Mouse (Mus musculus): ENCODE data around the gene Fen1. TPM values are rescaled to one million over a fixed set of nuclear protein-coding genes. Genes with fewer than 3 reads are reported as not detected.

Fen1 gene
- polyA plus RNA-seq (2015; fragmentation: Nextera tagmentation; extraction: Ambion mirVana), result 25.5 and 27.8 TPM in 2 replicates

GRCm38 (mm10) chr19:10203848-10204615, at the start of gene Fen1, which contains the start of gene Tmem258:
TSS of gene Fen1 (minus strand) at chr19:10204169.
TSS of gene Tmem258 (plus strand) at chr19:10204014.
- WGBS, result under 1% methylated on average over 40 of the region's 40 CpGs
- H3K4me1 ChIP-seq, result peaks cover 19% of the 10 kb centered on the region
- H3K4me2 ChIP-seq, result peak within 1 kb of the TSS; percentile 69
- peak within 1 kb of the TSS; percentile 80 for H3K9ac ChIP-seq
- peaks cover 28% of the 10 kb centered on the region; the same call in 1 of the 2 replicates for H3K36me3 ChIP-seq (replicated peaks)
- H3K4me3 ChIP-seq, result peak within 1 kb of the TSS; percentile 71
- no peaks in the 10 kb centered on the region for H3K9me3 ChIP-seq
- no peaks in the 10 kb centered on the region for H3K27me3 ChIP-seq (replicated peaks)
- ATAC-seq (replicated peaks), result peak; percentile 95
- peak within 1 kb of the TSS; percentile 88 for H3K27ac ChIP-seq

- H3K27me3 ChIP-seq (replicated peaks), result no peaks in the 10 kb centered on the region
- 0 out of 2 replicates have a peak, but pooled peaks cover 8% of the 10 kb centered on the region for H3K36me3 ChIP-seq (replicated peaks)
- H3K9ac ChIP-seq, result no peak overlapping the region
- no peak overlapping the region for H3K4me3 ChIP-seq
- no peaks in the 10 kb centered on the region for H3K9me3 ChIP-seq
- H3K4me2 ChIP-seq, result no peak overlapping the region
- H3K4me1 ChIP-seq, result no peaks in the 10 kb centered on the region
- H3K27ac ChIP-seq, result no peak overlapping the region
- 54% methylated on average over 20 of the region's 20 CpGs for WGBS
- ATAC-seq (replicated peaks), result no peak
Measured at GRCm38 (mm10) chr19:10248128-10248527, 44.2 kb upstream of the Fen1 start.

GRCm38 (mm10) chr19:10247165-10247564, 43.2 kb upstream of the Fen1 start:
- H3K4me2 ChIP-seq, result no peak overlapping the region
- H3K9ac ChIP-seq, result no peak overlapping the region
- ATAC-seq (replicated peaks), result no peak
- H3K4me1 ChIP-seq, result no peaks in the 10 kb centered on the region
- H3K27me3 ChIP-seq (replicated peaks), result no peaks in the 10 kb centered on the region
- 0 out of 2 replicates have a peak, but pooled peaks cover 8% of the 10 kb centered on the region for H3K36me3 ChIP-seq (replicated peaks)
- H3K4me3 ChIP-seq, result no peak overlapping the region
- no peaks in the 10 kb centered on the region for H3K9me3 ChIP-seq
- 47% methylated on average over 6 of the region's 6 CpGs for WGBS
- no peak overlapping the region for H3K27ac ChIP-seq

GRCm38 (mm10) chr19:10244183-10244582, 40.2 kb upstream of the Fen1 start:
- 36% methylated on average over 3 of the region's 3 CpGs for WGBS

DNA sequence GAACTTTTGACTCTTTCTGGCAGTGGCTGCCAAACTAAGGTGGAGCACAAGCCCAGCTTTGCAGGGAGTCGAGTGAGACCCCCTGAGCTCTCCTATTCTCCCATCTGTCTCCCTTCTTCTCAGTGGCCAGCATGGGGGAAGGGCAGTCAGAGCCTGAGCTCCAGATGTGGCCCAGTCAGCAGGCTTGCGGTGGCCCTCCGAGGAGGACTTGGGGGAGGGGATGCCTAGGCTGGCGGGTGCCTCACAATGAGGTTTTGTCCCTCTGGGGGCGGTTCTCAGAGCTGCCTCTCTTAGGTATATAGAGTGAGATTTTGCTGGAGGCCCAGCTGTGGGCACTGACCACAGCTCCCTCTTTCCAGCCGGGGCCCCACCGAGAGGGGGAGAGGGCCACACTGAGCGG, 38.9 kb upstream of the Fen1 start:
- H3K27me3 ChIP-seq (replicated peaks), result peaks cover 11% of the 10 kb centered on the region; the same call in 1 of the 2 replicates
- no peak overlapping the region for H3K4me2 ChIP-seq
- H3K27ac ChIP-seq, result no peak overlapping the region
- H3K9me3 ChIP-seq, result no peaks in the 10 kb centered on the region
- H3K4me1 ChIP-seq, result peaks cover 9% of the 10 kb centered on the region; the same call in 1 of the 2 replicates
- no peak overlapping the region for H3K4me3 ChIP-seq
- no peak overlapping the region for H3K9ac ChIP-seq
- ATAC-seq (replicated peaks), result no peak
- WGBS, result 7% methylated on average over 8 of the region's 8 CpGs
- H3K36me3 ChIP-seq (replicated peaks), result 0 out of 2 replicates have a peak, but pooled peaks cover 4% of the 10 kb centered on the region

More at GRCm38 (mm10) chr19:10244183-10244582, 40.2 kb upstream of the Fen1 start:
- Histone ChIP-seq H3K4me1 (peaks cover 9% of the 10 kb centered on the region; the same call in 1 of the 2 replicates), H3K9me3 (no peaks in the 10 kb centered on the region), H3K9ac (no peak overlapping the region), H3K27me3 (replicated peaks) (peaks cover 11% of the 10 kb centered on the region; the same call in 1 of the 2 replicates), H3K27ac (no peak overlapping the region), H3K4me3 (no peak overlapping the region), H3K36me3 (replicated peaks) (0 out of 2 replicates have a peak, but pooled peaks cover 8% of the 10 kb centered on the region), H3K4me2 (no peak overlapping the region)
- no peak for ATAC-seq (replicated peaks)

GRCm38 (mm10) chr19:10240654-10241305, 36.8 kb upstream of the Fen1 start, which contains the start of gene Myrf:
TSS of gene Myrf (minus strand) at chr19:10240748.
- no peaks in the 10 kb centered on the region for H3K9me3 ChIP-seq
- peak within 1 kb of the TSS; percentile 63 for H3K4me2 ChIP-seq
- H3K4me3 ChIP-seq, result peak within 1 kb of the TSS; percentile 42
- H3K36me3 ChIP-seq (replicated peaks), result no peaks in the 10 kb centered on the region
- WGBS, result 8% methylated on average over 43 of the region's 43 CpGs
- peak within 1 kb of the TSS; percentile 19; the same call in 1 of the 2 replicates for H3K9ac ChIP-seq
- H3K27ac ChIP-seq, result no peak within 1 kb of the TSS
- H3K27me3 ChIP-seq (replicated peaks), result peaks cover 11% of the 10 kb centered on the region; the same call in 1 of the 2 replicates
- peak; percentile 69 for ATAC-seq (replicated peaks)
- H3K4me1 ChIP-seq, result peaks cover 9% of the 10 kb centered on the region; the same call in 1 of the 2 replicates

- H3K9ac ChIP-seq, result peak overlapping the region; percentile 19; the same call in 1 of the 2 replicates
- H3K27me3 ChIP-seq (replicated peaks), result peaks cover 11% of the 10 kb centered on the region; the same call in 1 of the 2 replicates
- H3K27ac ChIP-seq, result no peak overlapping the region
- H3K36me3 ChIP-seq (replicated peaks), result no peaks in the 10 kb centered on the region
- no peak; the same call in 1 of the 2 replicates for ATAC-seq (replicated peaks)
- no peaks in the 10 kb centered on the region for H3K9me3 ChIP-seq
- peak overlapping the region; percentile 63 for H3K4me2 ChIP-seq
- WGBS, result 2% methylated on average over 26 of the region's 26 CpGs
- peaks cover 9% of the 10 kb centered on the region; the same call in 1 of the 2 replicates for H3K4me1 ChIP-seq
- peak overlapping the region; percentile 42 for H3K4me3 ChIP-seq
Measured at GRCm38 (mm10) chr19:10239975-10240653, 36.1 kb upstream of the Fen1 start.

DNA sequence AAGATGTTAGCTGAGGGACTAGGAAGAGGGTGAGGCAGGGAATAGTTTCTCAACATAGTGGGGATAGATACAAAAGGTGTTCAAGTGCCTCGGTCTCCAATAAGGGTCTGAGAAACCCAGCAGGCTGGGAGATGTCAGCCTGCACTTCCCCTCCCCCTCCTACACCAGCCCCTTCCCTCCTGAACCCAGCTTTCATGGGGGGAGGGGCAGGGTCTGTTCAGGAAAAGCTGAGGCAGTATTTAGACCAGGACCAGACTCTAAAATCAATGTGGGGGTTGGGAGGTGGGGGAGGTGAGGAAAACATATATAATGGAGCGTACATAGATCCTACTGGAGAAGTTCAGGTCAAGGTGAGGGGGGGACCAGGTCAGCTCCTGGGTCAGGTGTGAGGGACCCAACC, 35.5 kb upstream of the Fen1 start:
- 42% methylated on average over 2 of the region's 2 CpGs for WGBS
- Histone ChIP-seq H3K27ac (no peak overlapping the region), H3K9ac (no peak overlapping the region), H3K9me3 (no peaks in the 10 kb centered on the region), H3K36me3 (replicated peaks) (no peaks in the 10 kb centered on the region), H3K4me1 (peaks cover 9% of the 10 kb centered on the region; the same call in 1 of the 2 replicates), H3K4me3 (no peak overlapping the region), H3K4me2 (no peak overlapping the region), H3K27me3 (replicated peaks) (peaks cover 11% of the 10 kb centered on the region; the same call in 1 of the 2 replicates)
- no peak for ATAC-seq (replicated peaks)

DNA sequence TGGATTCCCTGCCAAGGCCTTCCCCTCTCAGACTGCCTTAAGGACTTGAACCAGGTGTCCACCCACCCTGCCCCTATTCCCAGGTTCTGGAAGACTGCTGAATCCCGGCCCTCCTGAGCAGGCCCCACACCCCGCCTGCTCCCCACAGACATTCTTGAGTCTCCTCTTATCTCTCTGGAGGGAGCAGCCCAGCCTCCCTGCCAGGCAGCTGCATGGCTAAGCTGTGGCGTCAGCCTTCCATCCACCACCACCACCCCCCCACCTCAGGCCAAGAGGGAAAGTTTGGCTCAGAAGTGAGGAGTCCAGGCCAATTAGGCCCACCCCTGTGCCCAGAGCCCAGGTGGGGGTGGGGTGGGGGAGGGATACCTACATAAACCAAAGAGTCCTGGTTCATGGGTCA, 34.5 kb upstream of the Fen1 start:
- peaks cover 11% of the 10 kb centered on the region; the same call in 1 of the 2 replicates for H3K27me3 ChIP-seq (replicated peaks)
- no peak overlapping the region for H3K27ac ChIP-seq
- no peak overlapping the region for H3K4me3 ChIP-seq
- no peaks in the 10 kb centered on the region for H3K9me3 ChIP-seq
- H3K9ac ChIP-seq, result no peak overlapping the region
- H3K4me2 ChIP-seq, result no peak overlapping the region
- H3K4me1 ChIP-seq, result peaks cover 9% of the 10 kb centered on the region; the same call in 1 of the 2 replicates
- no peak for ATAC-seq (replicated peaks)
- H3K36me3 ChIP-seq (replicated peaks), result no peaks in the 10 kb centered on the region
- 57% methylated on average over 3 of the region's 3 CpGs for WGBS

DNA sequence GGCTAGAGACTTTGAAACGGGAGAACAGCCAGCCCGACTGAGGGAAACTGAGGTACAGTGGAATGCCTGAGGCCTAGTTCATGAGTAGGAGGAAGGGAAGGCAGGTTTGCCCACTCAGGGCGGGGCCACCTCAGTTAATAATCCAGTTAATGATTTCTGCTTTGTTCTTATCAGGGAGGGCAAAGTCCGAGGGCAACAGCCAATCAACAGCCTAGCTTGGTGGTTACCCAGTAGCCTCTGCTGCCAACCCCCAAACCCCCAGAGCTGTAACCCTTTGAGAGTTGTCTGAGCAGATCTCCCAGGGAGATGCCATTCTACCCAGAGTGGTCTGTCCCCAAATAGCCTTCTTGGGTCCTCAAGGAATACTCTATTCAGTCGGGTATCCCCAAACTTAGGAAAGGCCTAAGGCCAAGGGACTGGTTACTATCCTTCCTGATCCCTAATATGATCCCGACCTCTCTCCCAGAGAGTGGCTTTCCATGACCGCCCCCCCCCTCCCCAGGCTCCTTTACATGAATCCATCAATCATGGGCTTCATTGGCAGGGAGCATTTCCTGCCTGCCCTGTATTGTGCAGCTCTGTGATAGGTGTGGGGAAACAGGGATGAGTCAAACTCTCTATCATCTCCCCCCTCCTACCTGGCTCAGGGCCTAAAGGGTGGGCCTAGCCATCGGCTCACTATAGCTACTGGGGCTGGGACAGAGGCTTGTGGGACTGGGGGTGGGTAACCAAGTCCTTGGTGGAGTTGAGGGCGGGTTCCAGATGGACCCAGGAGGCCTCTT, 32.0 kb upstream of the Fen1 start:
- no peaks in the 10 kb centered on the region for H3K9me3 ChIP-seq
- no peak overlapping the region for H3K4me2 ChIP-seq
- no peak overlapping the region for H3K9ac ChIP-seq
- H3K36me3 ChIP-seq (replicated peaks), result no peaks in the 10 kb centered on the region
- ATAC-seq (replicated peaks), result no peak
- peaks cover 9% of the 10 kb centered on the region; the same call in 1 of the 2 replicates for H3K4me1 ChIP-seq
- H3K27me3 ChIP-seq (replicated peaks), result peaks cover 9% of the 10 kb centered on the region; the same call in 1 of the 2 replicates
- no peak overlapping the region for H3K27ac ChIP-seq
- H3K4me3 ChIP-seq, result no peak overlapping the region
- WGBS, result 81% methylated on average over 9 of the region's 9 CpGs

Data from midbrain, embryonic 15.5 days (tissue).